Mouse (Mus musculus) thymus, postnatal 4 days (tissue): ENCODE results near the gene Dynlt1f.
"Not testable (repeated sequence)": the region's sequence is repeated elsewhere in the genome, so short reads cannot be mapped to it uniquely, and the experiment has no call there.

Source experiments
- DNase-seq: peaks from one replicate; pipeline ENCODE4 v3.0.0; 2021

Dynlt1f gene

GRCm38 (mm10) chr17:6655567-6656281 lies at the start of gene Dynlt1f:
TSS of gene Dynlt1f (minus strand) at chr17:6655900.
- peak; percentile 73 for DNase-seq

GRCm38 (mm10) chr17:6703381-6704270 lies 47.9 kb upstream of the Dynlt1f start:
- DNase-seq = not testable (repeated sequence)

- DNase-seq = not testable (repeated sequence)
Measured at GRCm38 (mm10) chr17:6702625-6703221, 47.0 kb upstream of the Dynlt1f start.

GRCm38 (mm10) chr17:6700077-6700476 lies 44.4 kb upstream of the Dynlt1f start:
- not testable (repeated sequence) for DNase-seq

- not testable (repeated sequence) for DNase-seq
Measured at GRCm38 (mm10) chr17:6699502-6699901, 43.8 kb upstream of the Dynlt1f start.

- peak; percentile 59 for DNase-seq
Measured at GRCm38 (mm10) chr17:6697224-6697775, 41.6 kb upstream of the Dynlt1f start.

GRCm38 (mm10) chr17:6696521-6696920 lies 40.8 kb upstream of the Dynlt1f start:
- not testable (repeated sequence) for DNase-seq

- not testable (repeated sequence) for DNase-seq
Measured at GRCm38 (mm10) chr17:6695712-6696111, 40.0 kb upstream of the Dynlt1f start.

- DNase-seq = peak; percentile 96
Measured at GRCm38 (mm10) chr17:6691596-6691995, 35.9 kb upstream of the Dynlt1f start.

GRCm38 (mm10) chr17:6689344-6689743 lies 33.6 kb upstream of the Dynlt1f start:
- peak; percentile 69 for DNase-seq

- DNase-seq = peak; percentile 44
Measured at GRCm38 (mm10) chr17:6686299-6686971, 30.7 kb upstream of the Dynlt1f start.

GRCm38 (mm10) chr17:6685288-6685818 lies 29.7 kb upstream of the Dynlt1f start:
- DNase-seq = not testable (repeated sequence)

GRCm38 (mm10) chr17:6684464-6685287 lies 29.0 kb upstream of the Dynlt1f start:
- DNase-seq = not testable (repeated sequence)

GRCm38 (mm10) chr17:6683702-6684101 lies 28.0 kb upstream of the Dynlt1f start:
- not testable (repeated sequence) for DNase-seq

GRCm38 (mm10) chr17:6681721-6682120 lies 26.0 kb upstream of the Dynlt1f start:
- DNase-seq = not testable (repeated sequence)

- not testable (repeated sequence) for DNase-seq
Measured at GRCm38 (mm10) chr17:6678063-6678462, 22.4 kb upstream of the Dynlt1f start.

- not testable (repeated sequence) for DNase-seq
Measured at GRCm38 (mm10) chr17:6674297-6674696, 18.6 kb upstream of the Dynlt1f start.

- DNase-seq = not testable (repeated sequence)
Measured at GRCm38 (mm10) chr17:6668522-6668921, 12.8 kb upstream of the Dynlt1f start.

GRCm38 (mm10) chr17:6665389-6665788 lies 9.7 kb upstream of the Dynlt1f start:
- DNase-seq = peak; percentile 55

- DNase-seq = peak; percentile 52
Measured at GRCm38 (mm10) chr17:6662840-6663239, 7.1 kb upstream of the Dynlt1f start.
